11 mouse cellular contexts compared by ENCODE assay signal in the genomic region with DNA sequence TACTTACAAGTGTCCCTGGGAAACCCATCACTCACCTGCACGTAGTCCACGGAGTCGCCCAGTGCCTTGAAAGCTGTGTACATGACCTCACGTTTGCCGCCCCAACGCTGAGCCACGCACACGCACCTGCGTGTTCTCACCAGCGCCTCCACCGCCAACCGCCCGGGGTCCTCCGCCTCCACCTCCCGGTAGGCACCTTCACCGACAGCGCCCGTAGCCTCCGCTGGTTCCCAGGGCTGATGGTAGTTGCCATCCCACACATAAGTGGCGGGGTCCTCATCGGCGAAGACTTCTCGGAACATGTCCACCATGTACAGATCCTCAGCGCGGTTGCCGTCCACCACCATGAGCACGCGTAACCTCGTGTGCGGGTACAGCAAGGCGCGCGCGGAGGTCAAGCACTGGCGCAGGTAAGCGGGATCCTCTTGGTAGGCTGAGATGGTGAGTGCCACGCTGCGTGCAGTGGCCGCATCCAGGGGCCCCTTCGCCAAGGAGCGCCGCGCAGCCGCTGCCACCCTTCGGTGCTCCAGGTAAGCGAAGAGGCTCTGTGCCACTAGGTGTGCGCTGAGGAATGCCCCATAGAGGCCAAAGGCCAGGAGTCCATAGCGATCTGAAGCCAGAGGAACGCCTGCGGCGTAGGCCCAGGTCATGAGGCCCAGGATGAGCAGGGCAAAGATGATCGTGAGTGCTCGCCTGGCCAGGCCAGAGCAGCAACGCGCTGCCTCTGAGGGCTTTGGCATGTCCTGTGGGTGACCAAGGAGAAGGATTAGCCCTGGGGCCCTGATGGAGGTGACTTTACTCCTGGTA. TPM values are rescaled to one million over a fixed set of nuclear protein-coding genes. Genes with fewer than 3 reads are reported as not detected.
DNase-seq lines count a peak whose midpoint lies in the region; ATAC-seq and TF ChIP-seq lines count a peak whose summit lies in the region.
"Had no signal": no experiment of that assay in that cellular context is flagged by ENCODE, and none has a peak within 500 bp of the region (broad histone marks: within the 10 kb centered on the region; RNA-seq: fewer than 3 reads in every experiment).

No protein-coding gene starts in this region.

- ATAC-seq in heart, embryonic 15.5 days (replicated peaks; ENCODE audit: insufficient number of reproducible peaks, insufficient read depth, low FRiP score, low read depth), result peak; percentile 43; the same call in 1 of the 2 replicates
- no peak for ATAC-seq in G1E (ENCODE audit: extremely low read depth, insufficient number of reproducible peaks, low FRiP score, poor library complexity, severe bottlenecking)
- ATAC-seq in forebrain, embryonic 16.5 days, result peak; percentile 41

- no peaks in the 10 kb centered on the region for H3K36me3 ChIP-seq in heart, embryonic 15.5 days
- H3K36me3 ChIP-seq in G1E (replicated peaks), result no peaks in the 10 kb centered on the region
- H3K36me3 ChIP-seq in forebrain, embryonic 16.5 days (ENCODE audit: control insufficient read depth, insufficient read depth), result no peaks in the 10 kb centered on the region
- H3K36me3 ChIP-seq in midbrain, embryonic 10.5 days, result peaks cover 8% of the 10 kb centered on the region; the same call in 1 of the 2 replicates

- DNase-seq in heart, postnatal 25 days (ENCODE audit: low spot score), result no peak
- no peak for DNase-seq in G1E (ENCODE audit: low spot score)
- DNase-seq in midbrain, embryonic 10.5 days (ENCODE audit: low spot score), result no peak
- no peak for DNase-seq in adrenal gland, adult (ENCODE audit: inconsistent age in 2 of 2, low spot score in 1 of 2)
- no peak for DNase-seq in ovary, postnatal 14 days (ENCODE audit: low spot score)
- no peak for DNase-seq in spleen, postnatal 14 days (ENCODE audit: low spot score in 2 of 2)
- DNase-seq: retina, postnatal 1 day had no signal

- no peak for TF ChIP-seq CTCF in G1E (IDR thresholded peaks at IDR 0.05; ENCODE audit: low read depth, low read length)

- H3K9ac ChIP-seq in heart, embryonic 15.5 days, result no peak overlapping the region
- H3K9ac ChIP-seq in forebrain, embryonic 16.5 days (replicated peaks; ENCODE audit: low read depth, low read length), result 0 out of 2 replicates have a peak overlapping the region, but pooled peaks have one; percentile 17

- H3K4me2 ChIP-seq in heart, embryonic 15.5 days, result peak overlapping the region; percentile 24
- H3K4me2 ChIP-seq in forebrain, embryonic 16.5 days (ENCODE audit: low read length), result peak overlapping the region; percentile 32

- WGBS in heart, embryonic 15.5 days, result 24% methylated on average over 55 of the region's 55 CpGs
- 24% methylated on average over 55 of the region's 55 CpGs for WGBS in forebrain, embryonic 16.5 days
- 15% methylated on average over 55 of the region's 55 CpGs for WGBS in midbrain, embryonic 10.5 days

- peaks cover 12% of the 10 kb centered on the region for H3K27me3 ChIP-seq in heart, embryonic 15.5 days
- H3K27me3 ChIP-seq in G1E (ENCODE audit: insufficient read depth, low read length), result peaks cover 5% of the 10 kb centered on the region
- H3K27me3 ChIP-seq in forebrain, embryonic 16.5 days (replicated peaks; ENCODE audit: control insufficient read depth, insufficient read depth, low read length), result no peaks in the 10 kb centered on the region
- peaks cover 37% of the 10 kb centered on the region for H3K27me3 ChIP-seq in midbrain, embryonic 10.5 days (ENCODE audit: low read depth, poor library complexity, severe bottlenecking)
- H3K27me3 ChIP-seq: CH12.LX had no signal

- H3K27ac ChIP-seq in heart, embryonic 15.5 days, result no peak overlapping the region
- no peak overlapping the region for H3K27ac ChIP-seq in forebrain, embryonic 16.5 days (ENCODE audit: low read length)
- H3K27ac ChIP-seq in midbrain, embryonic 10.5 days (replicated peaks), result no peak overlapping the region

- H3K4me1 ChIP-seq in heart, embryonic 15.5 days (replicated peaks), result peaks cover 7% of the 10 kb centered on the region; the same call in 1 of the 2 replicates
- H3K4me1 ChIP-seq in G1E (ENCODE audit: insufficient read depth, low read depth, low read length), result peaks cover 7% of the 10 kb centered on the region; the same call in 1 of the 2 replicates
- H3K4me1 ChIP-seq in forebrain, embryonic 16.5 days (replicated peaks; ENCODE audit: control insufficient read depth, insufficient read depth, low read length), result peaks cover 4% of the 10 kb centered on the region; the same call in 1 of the 2 replicates
- H3K4me1 ChIP-seq in midbrain, embryonic 10.5 days, result peaks cover 5% of the 10 kb centered on the region; the same call in 1 of the 2 replicates

- intact Hi-C loops in heart, postnatal 25 days (cut with DNase I), result no loop called here

- H3K4me3 ChIP-seq in heart, embryonic 15.5 days, result 0 out of 2 replicates have a peak overlapping the region, but pooled peaks have one; percentile 0
- peak overlapping the region; percentile 1; the same call in 1 of the 2 replicates for H3K4me3 ChIP-seq in G1E (ENCODE audit: low read depth, low read length)
- H3K4me3 ChIP-seq in forebrain, embryonic 16.5 days (replicated peaks; ENCODE audit: low read length), result peak overlapping the region; percentile 19
- peak overlapping the region; percentile 21 for H3K4me3 ChIP-seq in midbrain, embryonic 10.5 days

- no peaks in the 10 kb centered on the region for H3K9me3 ChIP-seq in heart, embryonic 15.5 days (replicated peaks)
- H3K9me3 ChIP-seq in G1E (replicated peaks), result no peaks in the 10 kb centered on the region
- no peaks in the 10 kb centered on the region for H3K9me3 ChIP-seq in forebrain, embryonic 16.5 days (ENCODE audit: control insufficient read depth, low read length)
- H3K9me3 ChIP-seq in midbrain, embryonic 10.5 days (replicated peaks), result no peaks in the 10 kb centered on the region

RNA-seq across cellular contexts. Expression of a gene that starts 4.9 kb away (rescaled TPM):
- polyA plus RNA-seq in heart, embryonic 15.5 days (2015; fragmentation: Nextera tagmentation; extraction: Ambion mirVana), result 0.66 and 0.79 TPM in 2 replicates
- under 1 TPM; 0.45 to 0.55 TPM for total RNA-seq in heart, postnatal 25 days (2021)
- not detected in 2 replicates for total RNA-seq in G1E (2014; fragmentation: Nextera tagmentation)
- 0.33 TPM in 1 of 2 replicates, not detected in the other for total RNA-seq in G1E (2017)
- polyA plus RNA-seq in G1E (2012), result not detected in 2 replicates
- polyA plus RNA-seq in forebrain, embryonic 16.5 days (2015; fragmentation: Nextera tagmentation; extraction: Ambion mirVana), result 0.32 and 0.92 TPM in 2 replicates
- 0.65 and 0.83 TPM in 2 replicates for polyA plus RNA-seq in midbrain, embryonic 10.5 days (2016; fragmentation: Nextera tagmentation; extraction: Ambion mirVana)
- total RNA-seq: CH12.LX; liver, adult 2 months had no signal
- polyA plus RNA-seq: liver, adult 2 months had no signal

RNA-seq across cellular contexts. Expression of a gene that starts 23.2 kb away (rescaled TPM):
- 17.2 and 23.1 TPM in 2 replicates for polyA plus RNA-seq in heart, embryonic 15.5 days (2015; fragmentation: Nextera tagmentation; extraction: Ambion mirVana)
- 10 to 100 TPM; 12.6 to 15.2 TPM for total RNA-seq in heart, postnatal 25 days (2021)
- 19.9 and 32.0 TPM in 2 replicates for total RNA-seq in G1E (2014; fragmentation: Nextera tagmentation)
- total RNA-seq in G1E (2017), result 2.4 and 4.5 TPM in 2 replicates
- polyA plus RNA-seq in G1E (2012), result 5.5 and 6.4 TPM in 2 replicates
- 19.0 and 30.7 TPM in 2 replicates for polyA plus RNA-seq in forebrain, embryonic 16.5 days (2015; fragmentation: Nextera tagmentation; extraction: Ambion mirVana)
- 38.1 and 46.8 TPM in 2 replicates for polyA plus RNA-seq in midbrain, embryonic 10.5 days (2016; fragmentation: Nextera tagmentation; extraction: Ambion mirVana)
- total RNA-seq: CH12.LX had no signal

RNA-seq across cellular contexts. Expression of a gene that starts 33.6 kb away (rescaled TPM):
- 0.38 and 0.58 TPM in 2 replicates for polyA plus RNA-seq in heart, embryonic 15.5 days (2015; fragmentation: Nextera tagmentation; extraction: Ambion mirVana)
- total RNA-seq in heart, postnatal 25 days (2021), result under 1 TPM in 1 of 2 experiments, not detected in 1; 0.18 TPM
- total RNA-seq in G1E (2014; fragmentation: Nextera tagmentation) (not detected in 2 replicates), G1E (2017) (0.27 TPM in 1 of 2 replicates, not detected in the other)
- not detected in 2 replicates for polyA plus RNA-seq in G1E (2012)
- not detected in 2 replicates for polyA plus RNA-seq in forebrain, embryonic 16.5 days (2015; fragmentation: Nextera tagmentation; extraction: Ambion mirVana)
- not detected in 2 replicates for polyA plus RNA-seq in midbrain, embryonic 10.5 days (2016; fragmentation: Nextera tagmentation; extraction: Ambion mirVana)
- total RNA-seq: CH12.LX had no signal

RNA-seq across cellular contexts. Expression of a gene that starts 37.5 kb away (rescaled TPM):
- 0.11 and 0.44 TPM in 2 replicates for polyA plus RNA-seq in heart, embryonic 15.5 days (2015; fragmentation: Nextera tagmentation; extraction: Ambion mirVana)
- total RNA-seq in heart, postnatal 25 days (2021), result not detected
- total RNA-seq in G1E (2014; fragmentation: Nextera tagmentation), result not detected in 2 replicates
- 0.16 TPM in 1 of 2 replicates, not detected in the other for total RNA-seq in G1E (2017)
- not detected in 2 replicates for polyA plus RNA-seq in G1E (2012)
- not detected in 2 replicates for polyA plus RNA-seq in forebrain, embryonic 16.5 days (2015; fragmentation: Nextera tagmentation; extraction: Ambion mirVana)
- polyA plus RNA-seq in midbrain, embryonic 10.5 days (2016; fragmentation: Nextera tagmentation; extraction: Ambion mirVana), result not detected in 2 replicates
- total RNA-seq: CH12.LX had no signal

RNA-seq across cellular contexts. Expression of a gene that starts 37.5 kb away (rescaled TPM):
- not detected in 2 replicates for polyA plus RNA-seq in heart, embryonic 15.5 days (2015; fragmentation: Nextera tagmentation; extraction: Ambion mirVana)
- total RNA-seq in heart, postnatal 25 days (2021), result not detected
- not detected in 2 replicates for total RNA-seq in G1E (2014; fragmentation: Nextera tagmentation)
- not detected in 2 replicates for total RNA-seq in G1E (2017)
- not detected in 2 replicates for polyA plus RNA-seq in G1E (2012)
- polyA plus RNA-seq in forebrain, embryonic 16.5 days (2015; fragmentation: Nextera tagmentation; extraction: Ambion mirVana), result not detected in 2 replicates
- not detected in 2 replicates for polyA plus RNA-seq in midbrain, embryonic 10.5 days (2016; fragmentation: Nextera tagmentation; extraction: Ambion mirVana)
- total RNA-seq: CH12.LX; liver, adult 2 months had no signal
- polyA plus RNA-seq: liver, adult 2 months had no signal
